Mouse (Mus musculus): Measurements from ENCODE around the gene Otulin.

Otulin gene

DNA sequence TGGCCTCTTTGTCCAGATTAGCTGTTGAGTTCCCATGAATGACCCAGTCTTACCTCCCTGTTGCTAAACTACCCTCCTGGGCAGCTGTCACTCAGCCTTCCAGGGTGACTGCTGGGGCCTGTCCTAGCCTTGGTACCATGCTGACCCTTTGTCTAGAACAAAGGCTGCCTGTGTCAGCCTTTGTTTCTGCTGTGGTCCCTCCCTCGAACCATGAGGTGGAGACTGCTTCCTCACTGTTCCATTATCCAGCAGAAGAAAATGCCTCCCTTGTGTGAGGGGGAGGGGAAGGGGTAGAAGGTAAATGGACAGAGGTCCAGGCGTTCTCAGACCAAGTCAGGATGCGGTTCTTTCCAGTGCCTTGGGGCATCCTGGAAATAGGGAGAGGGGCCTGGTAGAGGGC is 48.9 kb downstream of the Otulin start:
- DNase-seq (ENCODE audit: extremely low spot score, low spot score), result peak; percentile 29

DNA sequence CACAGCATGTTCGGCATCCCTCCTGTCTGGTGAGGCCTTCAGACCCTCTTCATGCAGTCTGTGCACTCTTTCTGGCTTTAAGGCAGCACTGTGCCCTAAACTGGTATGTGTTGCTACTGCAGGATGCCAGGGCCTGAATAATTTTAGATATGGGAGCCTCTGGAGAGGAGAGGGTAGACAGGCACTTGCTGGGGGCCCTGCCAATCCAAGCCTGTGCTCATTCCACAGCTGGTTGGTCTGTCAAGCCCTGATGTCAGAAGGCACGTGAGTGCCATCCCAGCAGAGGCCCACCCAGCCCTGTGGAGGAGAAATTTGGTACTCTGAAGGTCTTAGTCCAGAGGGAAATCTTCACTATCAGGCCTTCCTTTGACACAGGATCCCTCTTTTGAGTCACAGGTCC is 49.7 kb downstream of the Otulin start:
- DNase-seq (ENCODE audit: extremely low spot score, low spot score), result no peak

DNA sequence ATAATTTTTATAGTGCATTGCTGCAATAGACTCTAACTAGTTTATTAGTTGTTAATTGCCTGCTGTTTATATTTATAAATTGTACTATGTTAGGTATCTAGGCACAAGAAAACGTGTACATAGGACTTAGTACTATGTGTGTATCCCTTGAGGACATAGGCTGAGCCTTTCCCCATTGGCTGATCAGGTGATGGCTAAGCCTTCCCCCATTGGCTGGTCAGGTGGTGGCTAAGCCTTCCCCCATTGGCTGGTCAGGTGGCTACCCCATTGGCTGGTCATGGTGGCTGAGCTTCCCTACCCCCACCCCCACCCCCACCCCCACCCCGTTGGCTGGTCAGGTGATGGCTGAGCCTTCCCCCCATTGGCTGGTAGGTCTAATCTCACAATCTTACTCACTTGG is 50.6 kb downstream of the Otulin start:
- no peak for DNase-seq (ENCODE audit: extremely low spot score, low spot score)

DNA sequence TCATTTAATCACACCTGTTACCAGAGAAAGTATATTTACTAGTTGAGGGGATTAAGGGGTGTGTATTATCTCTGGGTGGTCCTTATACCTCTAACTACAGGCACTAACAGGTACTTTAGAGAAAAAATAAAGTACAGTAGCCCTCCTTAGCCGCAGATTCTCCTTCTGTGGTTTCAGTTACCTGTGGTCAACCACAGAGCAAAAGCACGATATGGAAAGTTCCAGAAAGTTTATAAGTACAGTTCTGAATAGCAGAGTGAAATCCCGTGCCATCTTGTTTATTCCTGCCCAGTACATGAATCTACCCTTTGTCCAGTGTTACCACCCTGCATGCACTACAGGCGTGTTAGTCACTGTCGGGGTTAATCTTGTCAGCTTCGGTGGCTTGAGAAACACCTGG is 51.6 kb downstream of the Otulin start:
- DNase-seq (ENCODE audit: extremely low spot score, low spot score), result no peak

DNA sequence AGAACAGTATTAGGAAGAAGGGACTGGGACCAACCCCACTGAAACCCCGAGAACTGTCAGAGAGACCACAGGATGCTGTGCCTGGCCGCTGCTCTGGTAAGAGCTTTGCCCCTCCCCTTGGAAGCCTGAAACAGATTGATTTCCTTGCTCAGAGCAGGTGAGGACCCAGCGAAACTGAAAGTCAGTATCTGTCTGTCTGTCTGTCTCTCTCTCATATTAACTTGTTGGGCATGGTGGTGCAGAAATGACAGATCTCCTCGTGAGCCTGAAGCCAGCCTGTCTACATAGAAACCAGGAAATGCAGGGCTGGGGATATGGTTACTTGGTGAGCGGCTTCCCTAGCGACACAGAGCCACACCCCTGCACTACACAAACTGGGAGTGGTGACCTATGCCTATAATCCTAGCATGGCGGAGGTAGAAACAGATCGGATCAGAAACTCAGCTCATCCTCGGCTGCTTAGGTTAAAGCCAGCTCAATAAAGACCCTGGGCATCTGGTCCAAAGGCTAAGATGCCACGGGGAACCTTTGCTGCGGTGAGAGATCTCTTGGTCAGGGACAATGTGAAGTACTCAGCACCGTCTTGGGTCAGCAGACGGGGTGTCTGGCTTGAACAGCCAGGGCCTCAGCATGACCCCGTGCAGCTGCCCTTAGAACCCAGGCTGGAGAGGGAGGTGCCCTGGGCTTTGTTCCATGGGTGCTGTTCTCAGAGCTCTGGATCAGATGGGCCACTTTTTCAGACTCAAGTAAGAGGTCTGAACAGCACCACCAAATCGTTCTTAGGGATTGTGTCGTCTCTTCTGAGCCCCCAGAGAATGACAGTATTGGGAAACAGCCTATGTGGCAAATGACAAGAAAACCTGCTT is 52.3 kb downstream of the Otulin start:
- DNase-seq (ENCODE audit: extremely low spot score, low spot score), result no peak

DNA sequence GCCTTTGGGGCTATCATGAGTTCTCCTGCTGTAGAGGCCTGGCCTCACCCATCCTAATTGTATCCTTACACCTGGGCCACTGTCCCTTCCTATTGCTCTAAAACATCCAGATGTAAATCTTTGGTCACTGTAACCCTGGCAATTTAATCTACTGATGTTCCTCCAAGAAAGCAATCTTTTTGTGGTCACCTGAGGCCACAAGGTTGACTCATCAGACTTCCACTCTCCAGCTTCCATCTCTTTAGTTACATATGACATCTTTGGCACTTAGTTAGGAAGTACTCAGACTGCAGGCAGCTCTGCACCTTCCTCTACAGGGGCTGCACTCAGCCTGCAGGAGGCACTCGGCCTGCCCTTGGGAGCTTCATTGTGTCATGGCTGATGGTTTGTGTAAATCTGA is 53.6 kb downstream of the Otulin start:
- no peak for DNase-seq (ENCODE audit: extremely low spot score, low spot score)

DNA sequence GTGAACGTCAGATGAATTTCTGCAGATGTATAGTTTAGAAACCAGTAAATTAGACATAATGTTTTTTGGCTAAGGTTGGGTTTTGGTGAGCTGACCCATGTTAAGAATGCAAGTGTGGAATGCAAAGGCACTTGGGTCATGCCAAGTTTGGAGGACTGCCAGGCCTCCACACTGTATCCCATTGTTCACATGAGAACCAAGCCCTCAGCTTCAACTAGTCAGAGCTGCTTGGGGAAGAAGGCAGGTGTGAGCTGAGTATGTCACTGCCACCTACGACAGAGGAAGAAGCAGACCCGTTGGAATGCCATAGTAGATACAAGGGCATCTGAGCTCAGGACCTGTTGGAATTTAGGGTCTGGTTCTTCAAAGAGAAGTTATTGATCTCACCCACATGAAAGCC is 54.6 kb downstream of the Otulin start:
- DNase-seq (ENCODE audit: extremely low spot score, low spot score), result no peak

DNA sequence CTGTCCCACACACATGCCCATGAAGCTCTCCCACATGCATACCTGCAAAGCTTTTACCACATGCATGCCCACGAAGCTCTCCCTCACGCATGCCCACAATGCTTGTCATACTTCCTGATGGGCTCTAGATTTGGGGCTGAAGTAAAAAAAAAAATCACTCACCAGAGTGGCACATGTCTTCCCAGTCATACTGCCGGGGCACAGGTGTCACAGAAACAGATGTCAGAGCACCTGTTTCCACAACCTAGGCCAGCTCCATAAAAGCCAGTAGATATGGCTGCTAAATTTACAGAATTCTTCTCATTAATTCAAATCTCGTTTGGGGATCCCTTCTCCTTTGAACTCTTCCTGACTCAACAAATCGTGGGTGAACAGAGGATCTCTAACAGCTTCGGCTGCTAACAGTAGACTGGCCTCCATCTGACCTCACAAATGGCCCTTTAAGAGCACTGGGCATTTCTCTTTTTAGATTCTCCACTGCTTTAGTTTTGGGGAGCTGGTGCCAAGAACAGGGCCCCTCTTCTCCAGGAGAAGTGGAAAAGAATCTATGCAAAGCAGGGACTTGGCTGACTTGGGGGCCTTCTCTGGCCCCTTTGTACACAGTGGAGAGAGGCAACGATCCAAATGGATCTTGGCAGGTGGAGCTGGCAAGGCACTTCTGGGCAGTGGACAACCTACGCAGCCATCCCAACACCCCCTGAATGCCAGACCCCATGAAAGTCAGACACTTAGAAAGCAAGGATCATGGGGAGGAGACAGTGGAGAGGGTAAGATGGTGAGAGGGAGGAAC is 55.3 kb downstream of the Otulin start:
- DNase-seq (ENCODE audit: extremely low spot score, low spot score), result no peak

DNA sequence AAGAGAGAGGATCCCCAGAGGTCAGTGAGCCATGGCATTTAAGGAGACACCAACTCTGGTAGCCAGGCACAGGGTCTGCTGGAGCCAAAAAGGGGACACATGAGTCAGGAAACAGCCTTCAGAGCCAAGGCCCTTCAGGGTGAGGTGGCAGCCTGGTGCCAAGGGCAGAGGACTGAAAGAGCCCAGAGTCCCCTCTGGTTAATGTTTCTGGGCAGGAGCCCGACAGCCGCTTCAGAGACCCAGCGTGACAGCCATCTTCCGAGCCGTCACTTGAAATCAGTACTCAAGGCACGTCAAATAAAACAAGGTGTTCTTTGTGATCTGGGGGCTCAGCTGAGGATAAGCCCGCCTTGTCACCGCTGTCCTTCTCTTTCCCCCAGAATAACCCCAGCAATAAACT is 59.3 kb downstream of the Otulin start:
- DNase-seq (ENCODE audit: extremely low spot score, low spot score), result no peak

DNA sequence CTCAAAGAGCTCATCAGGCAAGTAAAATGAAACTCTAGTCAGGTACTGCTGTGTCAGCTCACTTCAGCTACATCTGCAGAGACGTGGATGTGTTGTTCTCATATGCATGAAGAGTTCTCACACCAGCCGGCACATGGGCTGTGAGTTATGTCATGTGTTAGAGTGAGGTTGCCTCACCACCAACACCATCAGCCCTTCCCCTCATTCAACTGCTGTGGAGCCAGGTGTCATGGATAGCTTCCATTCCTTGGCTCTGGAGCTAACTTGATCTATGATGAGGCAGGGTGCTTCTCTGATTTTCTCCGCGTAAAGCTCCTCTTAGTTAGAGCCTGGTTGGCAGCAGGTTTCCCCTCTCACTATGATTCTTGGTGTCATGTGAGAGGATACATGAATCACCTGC is 60.1 kb downstream of the Otulin start:
- DNase-seq (ENCODE audit: extremely low spot score, low spot score), result no peak

DNA sequence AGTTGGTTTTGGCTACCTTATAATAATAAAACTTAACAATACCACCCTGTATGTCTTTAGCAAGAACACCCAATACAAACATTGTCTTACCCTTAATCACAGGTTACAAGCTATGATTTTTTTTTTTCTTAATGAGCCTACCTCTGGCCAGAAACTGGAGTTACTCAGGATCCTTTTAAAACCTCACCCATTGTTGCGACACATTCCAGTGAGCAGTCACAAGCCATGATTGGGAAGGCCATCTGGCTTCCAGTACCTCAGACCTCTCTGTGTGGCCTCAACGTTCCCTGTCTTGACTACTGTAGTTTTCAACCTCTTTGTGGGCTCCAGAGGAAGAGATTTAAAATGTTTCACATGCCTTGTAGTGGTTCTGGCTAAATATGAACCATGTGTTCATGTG is 60.6 kb downstream of the Otulin start:
- no peak for DNase-seq (ENCODE audit: extremely low spot score, low spot score)

DNA sequence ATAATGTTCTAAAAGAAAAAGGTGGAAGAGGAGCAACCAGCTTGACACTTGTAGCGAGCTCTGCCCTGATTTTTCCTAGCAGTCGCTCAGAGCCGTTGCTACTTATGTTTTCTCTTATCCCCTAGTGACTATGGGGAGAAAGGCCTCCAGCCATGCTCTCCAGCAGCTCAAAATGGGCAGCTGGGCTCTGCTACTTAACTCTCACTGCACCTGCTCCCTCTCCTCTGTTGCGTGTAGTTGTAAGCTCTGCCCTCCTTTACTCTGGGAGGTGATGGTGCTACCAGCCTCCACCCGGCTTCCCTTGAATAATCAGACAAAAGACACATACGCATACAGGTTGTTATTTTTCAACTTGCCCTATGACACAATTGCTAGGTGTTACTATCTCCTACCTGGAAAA is 62.1 kb downstream of the Otulin start:
- DNase-seq (ENCODE audit: extremely low spot score, low spot score), result no peak

DNA sequence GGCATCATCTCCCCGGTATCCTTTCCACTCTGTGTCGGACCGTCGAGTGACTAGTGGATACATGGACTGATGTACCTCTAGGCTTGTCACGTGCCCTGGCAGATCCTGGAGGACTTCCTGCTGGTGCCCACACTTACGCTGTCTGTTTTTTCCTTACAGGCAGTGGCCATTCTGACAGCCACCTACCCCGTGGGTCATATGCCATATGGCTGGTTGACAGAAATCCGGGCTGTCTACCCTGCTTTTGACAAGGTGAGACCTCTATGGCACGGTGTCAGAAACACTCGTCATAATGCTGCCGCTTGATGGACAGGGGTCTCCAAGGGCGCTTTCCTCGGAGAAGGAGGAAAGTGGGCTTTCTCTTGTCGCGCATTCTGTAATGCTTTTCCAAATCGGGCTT is 63.1 kb downstream of the Otulin start:
- no peak for DNase-seq (ENCODE audit: extremely low spot score, low spot score)

DNA sequence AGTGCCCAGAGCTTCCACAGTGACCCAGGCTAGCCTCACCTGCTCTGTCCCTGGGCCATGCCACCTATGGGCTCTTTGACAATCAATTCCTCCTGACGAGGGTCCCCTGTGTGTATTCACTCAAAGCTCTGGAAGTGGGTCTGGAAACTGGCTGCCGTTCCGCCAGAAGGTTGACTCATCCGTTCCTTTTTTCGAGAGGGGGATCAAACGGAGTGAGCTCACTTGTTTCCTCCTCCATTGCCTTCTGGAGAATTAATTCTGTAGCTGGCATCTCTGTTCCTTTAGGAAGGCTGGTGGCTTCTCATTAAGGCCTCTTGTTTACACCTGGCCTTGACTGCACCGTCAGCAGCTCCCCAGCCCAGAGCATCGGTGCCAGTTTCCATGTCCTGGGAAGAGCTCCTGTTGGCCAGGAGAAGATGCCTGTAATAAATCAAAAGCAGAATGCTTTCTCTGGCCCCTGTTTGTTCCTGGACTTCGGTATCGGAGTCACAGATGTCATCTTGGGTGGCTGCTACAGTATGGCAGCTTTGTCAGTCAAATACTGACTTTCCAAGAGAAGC is 64.8 kb downstream of the Otulin start:
- DNase-seq (ENCODE audit: extremely low spot score, low spot score), result no peak

DNA sequence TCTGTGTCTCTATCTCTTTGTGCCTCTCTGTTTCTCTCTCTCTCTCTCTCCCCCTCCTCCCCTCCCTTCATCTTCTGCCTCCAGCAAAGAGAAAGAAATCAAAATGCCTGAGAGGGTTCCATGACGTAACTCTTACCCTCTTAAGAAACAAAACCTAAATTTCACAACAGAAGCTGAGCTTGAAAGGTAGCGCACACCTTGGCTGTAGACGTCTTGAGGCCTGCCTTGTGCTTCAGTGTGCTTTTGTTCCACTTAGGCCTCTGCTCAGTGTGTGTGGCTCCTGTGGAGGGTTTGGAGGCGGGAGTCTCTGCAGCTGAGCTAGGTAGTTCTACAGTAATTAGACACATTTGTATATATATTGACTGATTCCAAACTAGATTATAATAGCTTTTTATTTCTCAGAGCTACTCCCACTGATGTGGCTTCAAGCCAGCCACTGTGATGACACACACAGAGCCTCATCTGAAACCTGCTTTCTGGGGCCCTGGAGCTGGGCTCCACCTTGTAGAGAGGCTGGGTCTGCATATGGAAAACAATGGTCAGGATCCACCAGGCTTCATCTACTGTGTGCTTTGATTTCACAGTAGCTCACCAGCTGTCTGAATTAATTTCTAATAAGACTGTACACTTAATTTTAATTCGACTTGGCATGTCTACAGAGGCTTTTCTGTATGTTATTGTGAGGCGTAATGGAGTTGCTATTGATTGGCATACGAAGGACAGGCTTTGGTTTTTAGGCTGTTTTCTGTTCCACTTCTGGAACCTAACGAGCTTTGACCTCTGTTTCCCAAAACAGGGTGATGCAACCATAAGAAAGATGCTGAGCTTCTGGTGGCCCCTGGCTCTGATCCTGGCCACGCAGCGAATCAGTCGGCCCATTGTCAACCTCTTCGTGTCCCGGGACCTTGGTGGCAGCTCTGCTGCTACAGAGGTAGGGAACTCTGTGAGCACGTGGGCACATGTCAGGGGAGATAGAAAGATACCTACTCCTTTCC is 66.1 kb downstream of the Otulin start:
- no peak for DNase-seq (ENCODE audit: extremely low spot score, low spot score)

DNA sequence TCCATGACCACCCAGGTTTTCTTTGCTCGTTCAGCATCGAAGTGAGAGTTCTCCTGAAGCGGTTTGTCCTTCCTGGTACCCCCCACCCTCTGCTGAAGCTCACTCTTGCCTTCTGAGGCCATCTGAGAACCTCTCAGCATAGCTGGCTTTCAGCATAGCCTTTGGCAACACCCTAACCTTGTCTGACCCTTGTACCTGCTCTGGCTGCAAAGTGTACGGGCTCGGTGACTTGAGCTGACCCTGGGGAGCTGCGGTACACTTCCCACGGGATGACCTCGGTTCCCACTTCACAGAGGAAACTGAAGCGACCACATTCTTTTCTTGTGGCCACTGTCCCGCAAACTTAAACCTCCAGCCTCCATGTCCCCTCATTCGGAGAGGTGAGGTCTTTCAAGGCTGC is 70.2 kb downstream of the Otulin start:
- no peak for DNase-seq (ENCODE audit: extremely low spot score, low spot score)

DNA sequence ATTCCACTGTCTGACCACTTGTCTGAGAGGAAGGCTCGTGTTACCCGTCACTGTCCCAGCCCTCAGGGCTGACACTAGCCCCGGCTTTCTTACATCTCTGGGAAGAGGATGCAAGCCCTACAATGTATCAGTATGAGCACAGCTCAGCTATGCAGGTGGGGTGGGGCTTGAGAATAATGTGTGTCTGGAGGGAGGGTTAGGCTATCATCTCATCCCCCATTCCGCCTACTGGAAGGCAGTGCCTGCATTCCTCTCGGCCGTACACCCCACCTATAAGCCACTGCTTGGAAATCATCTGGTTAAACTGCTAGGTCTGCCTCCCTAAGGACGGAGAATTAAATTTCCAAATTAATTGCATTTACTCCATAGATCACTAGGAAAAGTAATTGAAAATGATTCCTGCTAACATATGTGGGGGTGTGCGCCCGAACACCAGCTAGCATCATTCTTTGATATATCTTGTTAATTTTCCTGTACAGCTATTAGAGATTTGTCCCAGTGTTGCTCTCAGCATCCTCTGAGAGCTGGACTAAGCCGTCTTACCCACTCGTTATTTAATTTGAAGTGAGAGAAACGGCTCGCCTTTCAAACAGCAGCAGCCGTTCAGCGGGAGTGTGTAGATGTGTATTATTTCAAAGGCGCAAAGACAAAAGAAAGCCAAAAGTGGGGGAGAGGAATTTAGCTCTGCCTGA is 71.9 kb downstream of the Otulin start:
- DNase-seq (ENCODE audit: extremely low spot score, low spot score), result no peak

DNA sequence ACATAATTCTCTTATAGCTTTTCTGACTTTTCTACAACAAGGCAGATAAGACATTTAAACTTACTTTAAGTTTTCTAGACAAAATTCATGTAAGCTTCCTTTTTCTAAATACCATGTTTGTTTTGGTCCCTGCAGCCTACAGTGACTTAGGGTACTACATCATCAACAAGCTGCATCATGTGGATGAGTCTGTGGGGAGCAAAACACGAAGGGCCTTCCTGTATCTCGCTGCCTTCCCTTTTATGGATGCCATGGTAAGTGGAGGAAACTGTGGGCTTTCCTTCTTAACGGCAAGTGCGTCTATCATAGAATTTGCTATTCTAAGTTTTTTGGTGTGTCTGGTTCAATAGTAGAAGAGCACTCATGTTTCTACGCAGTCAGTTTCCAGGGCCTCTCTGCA is 76.9 kb downstream of the Otulin start:
- no peak for DNase-seq (ENCODE audit: extremely low spot score, low spot score)

DNA sequence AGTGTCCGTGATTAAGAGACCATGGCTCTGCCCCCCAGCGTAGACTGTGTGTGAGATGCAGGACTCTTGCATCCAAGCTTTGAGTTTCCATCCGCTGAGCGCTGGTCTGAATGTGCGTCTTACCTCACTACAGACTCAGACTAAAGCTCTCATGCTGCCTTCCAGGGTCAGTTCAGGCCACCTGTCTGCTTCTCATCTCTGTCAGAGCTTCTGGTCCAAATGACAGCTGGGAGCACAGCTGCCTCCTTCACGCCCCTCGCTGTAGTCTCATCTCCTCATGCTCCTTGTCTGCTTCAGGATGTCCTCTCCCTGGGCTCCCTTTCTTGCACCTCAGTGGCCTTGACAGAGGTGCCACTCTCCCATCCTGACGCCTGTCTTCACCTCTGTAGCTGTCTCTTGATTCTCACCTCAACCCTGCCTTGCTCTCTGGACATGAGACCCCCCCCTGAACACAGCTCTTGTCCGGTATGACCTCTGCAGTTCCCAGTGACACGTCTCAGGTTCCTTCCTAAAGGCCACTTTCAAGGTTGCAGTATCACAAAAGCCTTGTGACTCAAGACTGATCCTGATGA is 78.3 kb downstream of the Otulin start:
- no peak for DNase-seq (ENCODE audit: extremely low spot score, low spot score)

Data from neural tube, embryonic 10.5 days (tissue).